Mouse (Mus musculus): ENCODE measurements at regions not wholly inside any gene's neighbourhood (a gene's known extent, or its start where the extent isn't known, plus 50 kb on each side); places are given as distances from the start of the nearest gene placed in this dataset.
"Not testable (repeated sequence)": the region's sequence is repeated elsewhere in the genome, so short reads cannot be mapped to it uniquely, and the experiment has no call there.

- DNase-seq = peak; percentile 4
Observed at GRCm38 (mm10) chr5:56207877-56208276, 1509.9 kb upstream of the Pcdh7 start.

DNA sequence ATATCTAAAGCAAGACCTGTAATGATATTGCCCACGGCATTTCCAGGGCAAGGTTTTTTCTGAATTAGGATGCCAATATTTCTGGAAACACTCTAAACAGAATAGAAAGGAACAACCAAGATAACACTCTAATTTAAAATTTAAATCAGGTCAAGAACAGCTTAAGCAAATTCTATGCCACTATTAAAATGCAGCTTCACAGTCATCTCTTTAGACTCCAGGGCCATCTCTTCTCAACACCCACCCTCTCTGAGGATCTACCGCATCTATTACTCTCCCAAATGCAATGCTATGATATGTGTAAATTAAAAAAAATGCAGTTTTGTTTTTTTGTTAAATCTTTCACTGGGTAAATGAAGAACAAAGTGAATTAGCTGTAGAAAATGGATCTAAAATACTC, 1501.9 kb upstream of the Pcdh7 start:
- DNase-seq = no peak

- no peak for DNase-seq
Observed at GRCm38 (mm10) chr5:56266121-56266520, 1451.6 kb upstream of the Pcdh7 start.

DNA sequence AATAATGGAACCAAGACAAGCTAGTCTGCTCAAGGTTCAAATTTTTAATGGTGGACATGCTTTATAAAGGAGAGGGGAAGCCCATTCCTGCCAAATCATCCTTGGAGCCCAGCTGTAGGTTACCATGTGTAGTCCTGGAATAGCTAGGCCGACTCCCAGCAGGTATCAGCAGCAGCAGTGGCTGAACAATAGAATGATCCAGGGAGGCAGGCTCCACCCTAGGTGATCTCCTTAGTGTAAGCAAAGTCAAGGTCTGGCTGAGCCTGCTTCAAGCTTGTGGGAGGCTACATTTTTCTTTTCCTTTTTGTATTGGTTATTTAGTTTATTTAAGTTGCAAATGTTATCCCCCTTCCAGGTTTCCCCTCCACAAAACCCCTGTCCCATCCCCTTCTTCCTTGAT, 1426.1 kb upstream of the Pcdh7 start:
- DNase-seq = not testable (repeated sequence)

All from kidney, postnatal 10 days (tissue).